Mouse (Mus musculus) heart, embryonic 12.5 days (tissue): ENCODE results near the gene Serpinb9c. TPM values are rescaled to one million over a fixed set of nuclear protein-coding genes. Genes with fewer than 3 reads are reported as not detected.
"Not testable (repeated sequence)": the region's sequence is repeated elsewhere in the genome, so short reads cannot be mapped to it uniquely, and the experiment has no call there.

ENCODE experiments used
- ATAC-seq: fragments of 200-750 bp; cut with Nextera tagmentation; 2 replicates; pipeline ENCODE4 v1.8.0; 2017; ENCODE audit warnings: moderate TSS enrichment, moderate library complexity; ENCODE audit not compliant: insufficient number of reproducible peaks, low FRiP score
- H3K27ac ChIP-seq: fragments of 300-500 bp; sonication (generic); 2 replicates; pipeline ENCODE4 v1.5.1; 2016; ENCODE audit warnings: mild to moderate bottlenecking, moderate library complexity; ENCODE audit not compliant: poor library complexity, severe bottlenecking
- H3K27me3 ChIP-seq: fragments of 300-500 bp; sonication (generic); replicated peaks from 2 replicates; pipeline ENCODE4 v1.6.1; 2016; ENCODE audit warnings: mild to moderate bottlenecking, moderate library complexity
- H3K36me3 ChIP-seq: fragments of 300-500 bp; sonication (generic); 2 replicates; pipeline ENCODE4 v1.6.1; 2016; ENCODE audit warnings: mild to moderate bottlenecking, moderate library complexity
- H3K4me1 ChIP-seq: fragments of 300-500 bp; sonication (generic); replicated peaks from 2 replicates; pipeline ENCODE4 v1.6.1; 2016; ENCODE audit warnings: mild to moderate bottlenecking
- H3K4me2 ChIP-seq: fragments of 300-500 bp; sonication (generic); 2 replicates; pipeline ENCODE4 v1.6.1; 2016; ENCODE audit warnings: mild to moderate bottlenecking, moderate library complexity
- H3K4me3 ChIP-seq: fragments of 300-500 bp; sonication (generic); 2 replicates; pipeline ENCODE4 v1.5.1; 2016; ENCODE audit warnings: mild to moderate bottlenecking
- H3K9ac ChIP-seq: fragments of 300-500 bp; sonication (generic); 2 replicates; pipeline ENCODE4 v1.6.1; 2016; ENCODE audit warnings: mild to moderate bottlenecking, moderate library complexity
- H3K9me3 ChIP-seq: fragments of 300-500 bp; sonication (generic); replicated peaks from 2 replicates; pipeline ENCODE4 v1.6.1; 2016; ENCODE audit warnings: mild to moderate bottlenecking, moderate library complexity
- WGBS: fragments of 180-500 bp; shearing (Covaris S2); methylation state at CpG from one replicate; pipeline ENCODE4 v1.1.7; 2016; 5-methylcytosine and 5-hydroxymethylcytosine counted together
- polyA plus RNA-seq: library from polyadenylated mRNA; unstranded; fragments of >200 nt; fragmentation: Nextera tagmentation; extraction: Ambion mirVana; gene quantifications from 2 replicates; pipeline ENCODE4 v1.2.1, GENCODE M21; 2016

Serpinb9c gene
- not detected in 2 replicates for polyA plus RNA-seq

DNA sequence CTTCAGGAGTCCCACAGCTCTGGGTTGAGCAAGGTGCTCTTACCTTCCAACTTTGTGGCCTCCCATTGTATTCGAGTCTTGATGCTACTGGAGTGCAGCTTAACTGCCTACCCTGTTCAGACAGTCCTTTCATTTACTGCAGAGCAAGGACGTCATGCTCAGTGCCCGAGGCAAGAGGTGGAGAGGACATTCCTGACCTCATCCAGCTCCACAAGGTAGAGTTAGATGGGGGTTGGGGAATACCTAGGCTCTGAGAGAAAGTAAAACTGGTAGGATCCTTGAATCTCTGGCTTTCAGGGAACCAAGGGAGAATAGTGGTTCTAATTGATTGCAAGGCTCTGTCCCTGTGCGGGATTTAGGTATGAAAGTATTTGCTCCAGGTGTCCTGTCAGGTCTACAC lies at the start of gene Serpinb9c:
Gene Serpinb9c, minus strand, starts transcription at position 101 of the 400 bp plus-strand sequence.
- H3K4me1 ChIP-seq = no peaks in the 10 kb centered on the region
- no peaks in the 10 kb centered on the region for H3K27me3 ChIP-seq
- H3K9me3 ChIP-seq = peaks cover 4% of the 10 kb centered on the region; the same call in 1 of the 2 replicates
- WGBS = 67% methylated on average over 4 of the region's 4 CpGs
- H3K36me3 ChIP-seq = no peaks in the 10 kb centered on the region
- no peak within 1 kb of the TSS for H3K27ac ChIP-seq
- ATAC-seq = no peak
- no peak within 1 kb of the TSS for H3K4me3 ChIP-seq
- H3K4me2 ChIP-seq = no peak within 1 kb of the TSS
- H3K9ac ChIP-seq = no peak within 1 kb of the TSS

DNA sequence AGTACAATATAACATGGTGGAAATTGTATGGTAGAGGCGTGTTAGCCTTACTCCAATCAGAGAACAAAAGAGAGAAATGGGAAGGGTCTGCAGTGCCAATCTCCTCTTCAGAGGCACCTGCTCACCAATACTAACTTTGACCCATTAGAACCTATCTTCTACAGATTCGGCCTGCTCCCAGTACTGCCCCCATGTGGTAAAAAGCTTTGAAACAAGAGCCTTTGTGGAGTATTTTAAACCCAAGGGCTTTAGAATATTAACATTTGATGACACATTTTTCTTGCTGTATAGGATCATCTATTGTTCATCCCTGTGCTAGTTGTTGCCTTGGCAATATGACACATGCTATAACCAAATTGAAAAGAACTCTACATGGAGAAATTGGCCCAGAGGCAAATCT lies 40.2 kb upstream of the Serpinb9c start:
- Histone ChIP-seq H3K4me2 (no peak overlapping the region), H3K9ac (no peak overlapping the region), H3K36me3 (no peaks in the 10 kb centered on the region), H3K27ac (no peak overlapping the region), H3K4me3 (no peak overlapping the region), H3K27me3 (no peaks in the 10 kb centered on the region), H3K9me3 (no peaks in the 10 kb centered on the region), H3K4me1 (no peaks in the 10 kb centered on the region)
- WGBS = 46% methylated on average over 2 of the region's 2 CpGs
- ATAC-seq = no peak

DNA sequence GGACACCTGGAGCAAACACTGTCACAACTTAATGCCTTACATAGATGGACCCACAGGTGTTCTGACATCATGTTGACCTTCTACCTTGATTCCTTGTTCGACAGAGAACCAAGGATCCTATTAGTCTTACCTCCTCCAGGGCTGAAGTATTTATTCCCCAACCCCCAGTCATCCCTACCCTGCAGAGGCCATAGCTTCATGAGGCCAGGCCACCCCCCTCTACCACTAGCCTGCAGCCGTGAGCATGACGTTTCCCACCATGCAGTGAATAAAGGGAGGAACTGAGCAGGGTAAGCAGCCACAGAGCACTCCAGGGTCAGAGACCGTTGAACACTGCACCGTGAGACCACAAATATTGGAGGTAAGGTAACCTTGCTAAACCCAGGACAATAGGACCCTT lies 33.1 kb upstream of the Serpinb9c start, which contains the start of gene Serpinb9d:
Gene Serpinb9d, plus strand, starts transcription at position 301 of the 400 bp plus-strand sequence.
- no peak within 1 kb of the TSS for H3K9ac ChIP-seq
- H3K4me1 ChIP-seq = no peaks in the 10 kb centered on the region
- WGBS = 82% methylated on average over 5 of the region's 5 CpGs
- H3K9me3 ChIP-seq = no peaks in the 10 kb centered on the region
- H3K36me3 ChIP-seq = no peaks in the 10 kb centered on the region
- no peak within 1 kb of the TSS for H3K4me3 ChIP-seq
- H3K4me2 ChIP-seq = no peak within 1 kb of the TSS
- H3K27ac ChIP-seq = no peak within 1 kb of the TSS
- no peaks in the 10 kb centered on the region for H3K27me3 ChIP-seq
- no peak for ATAC-seq

- not testable (repeated sequence) for H3K27me3 ChIP-seq, H3K9ac ChIP-seq, H3K4me2 ChIP-seq, H3K4me3 ChIP-seq, H3K36me3 ChIP-seq, H3K27ac ChIP-seq, ATAC-seq, H3K4me1 ChIP-seq, H3K9me3 ChIP-seq
- 57% methylated on average over 1 of the region's 1 CpGs for WGBS
Observed at GRCm38 (mm10) chr13:33190486-33190885, 30.9 kb upstream of the Serpinb9c start.

- WGBS = 33% methylated on average over 3 of the region's 3 CpGs
Observed at GRCm38 (mm10) chr13:33141435-33141834, 18.1 kb downstream of the Serpinb9c start.

GRCm38 (mm10) chr13:33137717-33138116 lies 21.8 kb downstream of the Serpinb9c start:
- no peaks in the 10 kb centered on the region for H3K9me3 ChIP-seq
- no peak for ATAC-seq
- H3K27ac ChIP-seq = no peak overlapping the region
- no peaks in the 10 kb centered on the region for H3K36me3 ChIP-seq
- no peak overlapping the region for H3K4me3 ChIP-seq
- H3K9ac ChIP-seq = no peak overlapping the region
- H3K27me3 ChIP-seq = no peaks in the 10 kb centered on the region
- 79% methylated on average over 2 of the region's 2 CpGs for WGBS
- no peak overlapping the region for H3K4me2 ChIP-seq
- H3K4me1 ChIP-seq = no peaks in the 10 kb centered on the region

More at GRCm38 (mm10) chr13:33141435-33141834, 18.1 kb downstream of the Serpinb9c start:
- Histone ChIP-seq H3K36me3 (no peaks in the 10 kb centered on the region), H3K9me3 (0 out of 2 replicates have a peak, but pooled peaks cover 2% of the 10 kb centered on the region), H3K27me3 (no peaks in the 10 kb centered on the region), H3K4me1 (no peaks in the 10 kb centered on the region), H3K9ac (no peak overlapping the region), H3K4me3 (no peak overlapping the region), H3K27ac (no peak overlapping the region), H3K4me2 (no peak overlapping the region)
- ATAC-seq = no peak

DNA sequence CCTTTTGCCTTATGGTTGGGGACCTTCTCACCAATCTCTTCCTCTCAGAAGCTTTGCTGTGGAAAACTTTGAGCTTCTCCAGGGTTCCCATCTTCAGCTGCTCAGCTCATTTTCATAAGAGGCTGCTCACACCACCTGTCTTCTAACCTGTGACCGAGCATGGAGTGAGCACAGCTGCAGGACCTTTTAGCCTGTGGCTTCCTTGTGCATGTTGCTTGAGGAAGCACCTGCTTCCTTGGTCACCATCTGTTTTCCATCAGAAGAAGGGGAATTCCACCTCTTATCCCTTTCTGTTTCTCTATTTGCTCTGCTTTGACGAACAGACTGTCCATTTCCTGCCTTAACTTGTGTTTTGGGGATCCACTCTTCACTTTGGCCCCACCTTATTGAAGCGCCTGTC lies 46.5 kb downstream of the Serpinb9c start:
- 56% methylated on average over 3 of the region's 3 CpGs for WGBS
- Histone ChIP-seq H3K9ac (no peak overlapping the region), H3K27me3 (no peaks in the 10 kb centered on the region), H3K9me3 (peaks cover 3% of the 10 kb centered on the region), H3K4me2 (no peak overlapping the region), H3K36me3 (no peaks in the 10 kb centered on the region), H3K4me3 (no peak overlapping the region), H3K27ac (no peak overlapping the region), H3K4me1 (no peaks in the 10 kb centered on the region)
- ATAC-seq = no peak

- H3K4me1 ChIP-seq = no peaks in the 10 kb centered on the region
- H3K27me3 ChIP-seq = no peaks in the 10 kb centered on the region
- no peak overlapping the region for H3K4me2 ChIP-seq
- ATAC-seq = no peak
- H3K36me3 ChIP-seq = no peaks in the 10 kb centered on the region
- no peak overlapping the region for H3K27ac ChIP-seq
- H3K9me3 ChIP-seq = peaks cover 3% of the 10 kb centered on the region
- no peak overlapping the region for H3K4me3 ChIP-seq
- no peak overlapping the region for H3K9ac ChIP-seq
Observed at GRCm38 (mm10) chr13:33105626-33106025, 53.9 kb downstream of the Serpinb9c start.

Other genes starting within 250 kb of the Serpinb9c start
- gene Serpinb6b, start 194.5 kb downstream of the Serpinb9c start, polyA plus RNA-seq = 15.1 and 16.9 TPM in 2 replicates
- gene Serpinb9, start 156.5 kb downstream of the Serpinb9c start, polyA plus RNA-seq = 6.1 and 6.8 TPM in 2 replicates
- 1.4 and 2.0 TPM in 2 replicates for gene Serpinb9b, start 132.3 kb downstream of the Serpinb9c start, polyA plus RNA-seq
- not detected in 2 replicates for gene Serpinb1b, start 81.2 kb downstream of the Serpinb9c start, polyA plus RNA-seq
- not detected in 2 replicates for gene Serpinb9d, start 33.2 kb upstream of the Serpinb9c start, polyA plus RNA-seq
- gene Serpinb9e, start 89.9 kb upstream of the Serpinb9c start, polyA plus RNA-seq = not detected in 2 replicates
- not detected in 2 replicates for gene Serpinb9f, start 164.3 kb upstream of the Serpinb9c start, polyA plus RNA-seq
- gene Gm11397, start 236.0 kb upstream of the Serpinb9c start, polyA plus RNA-seq = not detected in 2 replicates